Mouse (Mus musculus): Measurements from ENCODE around the gene Hivep2. TPM values are rescaled to one million over a fixed set of nuclear protein-coding genes. Genes with fewer than 3 reads are reported as not detected.

Hivep2 gene
- polyA plus RNA-seq, 1 experiment from 2014 or later = 7.9 TPM

DNA sequence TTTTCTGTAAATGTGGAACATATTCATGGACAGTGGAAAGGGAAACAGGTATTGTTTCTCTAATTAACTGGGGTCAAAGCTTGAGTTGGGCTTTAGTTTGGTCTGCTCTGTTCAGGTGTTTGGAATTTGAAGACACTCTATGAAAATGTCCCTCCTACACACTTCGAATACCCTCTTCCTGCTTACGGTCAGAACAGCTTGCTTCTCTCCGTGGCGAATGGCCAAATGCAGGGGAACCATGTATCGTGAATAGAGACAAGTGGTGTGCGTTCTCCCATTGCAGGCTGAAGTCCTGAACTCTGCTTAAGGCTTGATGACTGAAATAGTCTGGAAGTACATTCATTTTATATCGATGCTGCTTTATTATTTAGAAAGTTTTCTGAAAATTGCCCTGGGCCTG is 63.1 kb downstream of the Hivep2 start:
- Histone ChIP-seq H3K4me3 (no peak overlapping the region), H3K4me2 (no peak overlapping the region), H3K9me3 (no peaks in the 10 kb centered on the region), H3K9ac (no peak overlapping the region), H3K27me3 (no peaks in the 10 kb centered on the region), H3K36me3 (no peaks in the 10 kb centered on the region), H3K27ac (no peak overlapping the region), H3K4me1 (no peaks in the 10 kb centered on the region)
- no peak for ATAC-seq (ENCODE audit: insufficient number of reproducible peaks, low FRiP score, low TSS enrichment, low read depth)
- WGBS = 90% methylated on average over 7 of the region's 7 CpGs

DNA sequence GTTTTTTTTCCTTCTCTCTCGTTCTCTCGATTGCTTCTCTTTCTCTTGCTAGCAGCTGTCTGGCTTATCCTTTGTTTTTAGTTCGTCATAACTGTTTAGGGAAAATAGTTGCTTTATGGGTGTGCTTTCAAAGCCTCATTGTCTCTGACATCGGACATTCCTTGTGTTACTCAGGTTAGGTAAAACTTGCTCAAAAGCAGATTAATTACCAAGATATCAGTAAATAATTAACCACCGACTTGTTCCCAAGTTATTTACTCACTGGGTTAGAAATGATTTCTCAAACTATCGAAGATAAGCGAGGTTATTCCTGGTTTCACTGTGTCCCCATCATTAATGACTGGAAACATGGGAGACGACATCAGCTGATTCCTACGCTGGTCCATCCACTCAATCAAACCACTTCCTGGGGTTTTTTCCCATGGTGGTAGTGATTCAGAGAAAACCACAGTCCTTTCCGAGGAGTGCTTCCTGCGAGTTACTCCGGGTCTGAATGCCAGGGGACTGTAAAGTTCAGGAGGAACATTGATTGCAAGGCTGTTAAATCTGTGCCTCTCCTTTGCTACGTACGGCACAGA is 64.7 kb downstream of the Hivep2 start:
- no peak overlapping the region for H3K27ac ChIP-seq

DNA sequence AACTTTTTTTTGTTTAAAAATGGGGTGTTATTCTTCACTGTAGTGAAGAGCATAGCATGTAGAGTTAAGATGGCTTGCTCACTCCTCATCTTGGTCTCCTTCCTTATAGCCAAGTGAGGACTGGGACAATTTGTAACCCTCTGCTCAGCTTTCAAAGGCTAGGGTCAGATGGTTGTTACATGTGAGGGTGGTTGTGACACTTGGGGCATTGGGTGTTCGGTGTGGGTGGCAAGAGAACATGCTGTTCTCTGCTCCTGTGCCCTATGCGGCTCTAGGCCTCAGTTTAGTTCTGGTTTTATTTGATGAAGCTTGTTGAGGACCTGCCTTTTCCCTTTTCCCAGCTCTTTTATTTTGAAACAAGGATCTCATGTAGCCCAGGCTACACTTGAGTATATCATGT is 66.7 kb downstream of the Hivep2 start:
- no peak overlapping the region for H3K4me3 ChIP-seq
- no peak overlapping the region for H3K9ac ChIP-seq
- no peak overlapping the region for H3K27ac ChIP-seq
- no peaks in the 10 kb centered on the region for H3K9me3 ChIP-seq
- no peaks in the 10 kb centered on the region for H3K36me3 ChIP-seq
- H3K4me2 ChIP-seq = no peak overlapping the region
- no peaks in the 10 kb centered on the region for H3K4me1 ChIP-seq
- H3K27me3 ChIP-seq = no peaks in the 10 kb centered on the region
- WGBS = 93% methylated on average over 2 of the region's 2 CpGs
- ATAC-seq (ENCODE audit: insufficient number of reproducible peaks, low FRiP score, low TSS enrichment, low read depth) = no peak

More for the DNA sequence above, 64.7 kb downstream of the Hivep2 start:
- Histone ChIP-seq H3K9me3 (no peaks in the 10 kb centered on the region), H3K4me1 (no peaks in the 10 kb centered on the region), H3K36me3 (no peaks in the 10 kb centered on the region), H3K4me2 (no peak overlapping the region), H3K9ac (no peak overlapping the region), H3K27me3 (no peaks in the 10 kb centered on the region), H3K4me3 (no peak overlapping the region)
- ATAC-seq (ENCODE audit: insufficient number of reproducible peaks, low FRiP score, low TSS enrichment, low read depth) = no peak
- 88% methylated on average over 14 of the region's 14 CpGs for WGBS

DNA sequence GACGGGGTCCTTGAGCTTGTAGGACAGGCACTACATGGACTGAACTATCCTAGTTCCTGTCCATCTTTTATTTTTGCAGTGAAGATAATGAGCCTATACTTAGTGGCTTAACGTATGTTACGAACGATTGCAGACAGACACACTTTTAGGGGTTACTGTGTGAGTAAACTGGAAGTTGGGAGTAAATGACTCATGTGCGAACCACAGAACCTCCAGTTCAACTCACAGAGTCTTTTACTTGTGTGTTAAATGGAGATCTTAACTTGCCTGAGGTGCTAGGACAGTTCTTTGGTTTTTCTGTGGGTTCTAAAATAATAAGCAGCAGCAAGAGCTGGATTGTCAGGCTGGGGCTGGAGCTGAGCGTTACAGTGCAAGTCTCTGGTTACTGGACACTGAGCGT is 68.2 kb downstream of the Hivep2 start:
- no peak overlapping the region for H3K4me2 ChIP-seq
- WGBS = 85% methylated on average over 7 of the region's 7 CpGs
- H3K9ac ChIP-seq = no peak overlapping the region
- no peaks in the 10 kb centered on the region for H3K4me1 ChIP-seq
- no peaks in the 10 kb centered on the region for H3K27me3 ChIP-seq
- H3K27ac ChIP-seq = no peak overlapping the region
- no peak overlapping the region for H3K4me3 ChIP-seq
- H3K9me3 ChIP-seq = no peaks in the 10 kb centered on the region
- no peak for ATAC-seq (ENCODE audit: insufficient number of reproducible peaks, low FRiP score, low TSS enrichment, low read depth)
- H3K36me3 ChIP-seq = no peaks in the 10 kb centered on the region

DNA sequence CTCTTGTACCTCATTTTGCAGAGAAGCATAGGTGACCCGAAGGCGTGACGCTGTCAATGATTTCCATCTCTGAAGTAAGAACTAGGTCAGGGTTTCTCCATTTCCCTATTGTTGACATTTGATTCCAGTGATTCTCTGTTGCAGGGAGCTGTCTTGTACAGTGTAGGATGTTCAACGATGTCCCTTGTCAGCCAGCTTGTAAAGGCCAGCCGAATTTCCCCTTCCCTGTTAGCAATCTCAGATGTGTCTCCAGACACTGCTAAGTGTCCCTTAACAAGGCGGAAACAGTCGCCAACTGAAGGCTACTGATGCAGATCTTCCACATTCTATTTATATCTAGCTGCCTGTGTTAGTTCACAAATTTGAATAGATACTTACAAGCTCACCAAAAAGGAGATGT is 68.9 kb downstream of the Hivep2 start:
- Histone ChIP-seq H3K27ac (no peak overlapping the region), H3K27me3 (no peaks in the 10 kb centered on the region), H3K9me3 (no peaks in the 10 kb centered on the region), H3K4me3 (no peak overlapping the region), H3K4me2 (no peak overlapping the region), H3K4me1 (no peaks in the 10 kb centered on the region), H3K36me3 (no peaks in the 10 kb centered on the region), H3K9ac (no peak overlapping the region)
- WGBS = 77% methylated on average over 7 of the region's 7 CpGs
- no peak for ATAC-seq (ENCODE audit: insufficient number of reproducible peaks, low FRiP score, low TSS enrichment, low read depth)

DNA sequence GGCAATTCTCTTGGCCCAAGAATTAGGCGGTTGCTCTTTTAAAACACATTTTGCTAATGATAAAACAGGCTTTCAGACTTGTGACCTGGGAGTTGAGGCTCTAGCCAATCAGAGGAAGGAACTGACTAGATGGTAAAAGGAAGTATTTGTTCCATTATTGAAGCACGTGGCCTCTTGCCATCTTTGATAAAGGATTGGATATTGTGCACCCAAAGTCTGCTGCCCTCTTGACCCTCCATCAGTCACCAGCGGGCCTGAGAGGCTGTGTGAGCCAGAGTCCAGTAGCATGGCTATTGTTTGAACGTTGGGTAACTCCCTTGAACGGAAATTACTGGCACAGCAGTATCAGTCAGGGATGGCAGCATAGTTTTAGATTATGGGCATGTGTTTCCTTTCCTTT is 69.7 kb downstream of the Hivep2 start:
- Histone ChIP-seq H3K27ac (no peak overlapping the region), H3K4me3 (no peak overlapping the region), H3K9me3 (no peaks in the 10 kb centered on the region), H3K4me2 (no peak overlapping the region), H3K27me3 (no peaks in the 10 kb centered on the region), H3K36me3 (no peaks in the 10 kb centered on the region), H3K4me1 (no peaks in the 10 kb centered on the region), H3K9ac (no peak overlapping the region)
- ATAC-seq (ENCODE audit: insufficient number of reproducible peaks, low FRiP score, low TSS enrichment, low read depth) = no peak
- 74% methylated on average over 5 of the region's 5 CpGs for WGBS

DNA sequence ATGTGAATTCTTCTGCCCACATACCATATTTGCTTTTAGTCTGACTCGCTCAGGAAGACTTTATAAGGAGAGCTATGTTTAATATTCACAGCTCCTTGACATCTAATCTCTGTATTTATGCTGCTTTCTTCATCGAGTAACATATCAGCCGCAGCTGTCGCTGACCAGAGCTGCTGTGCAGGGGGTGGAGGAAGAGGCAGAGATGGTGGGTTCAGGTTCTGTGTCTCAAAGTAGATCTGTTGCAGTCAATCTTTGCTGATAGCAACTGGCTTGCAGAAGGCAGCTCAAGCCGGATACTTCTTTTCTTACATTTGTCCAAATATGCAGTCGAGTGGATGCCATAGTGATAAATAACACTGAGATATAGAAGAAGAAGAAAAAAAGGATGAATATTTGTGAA is 70.6 kb downstream of the Hivep2 start:
- H3K27me3 ChIP-seq = no peaks in the 10 kb centered on the region
- H3K4me2 ChIP-seq = no peak overlapping the region
- WGBS = 91% methylated on average over 6 of the region's 6 CpGs
- ATAC-seq (ENCODE audit: insufficient number of reproducible peaks, low FRiP score, low TSS enrichment, low read depth) = no peak
- no peak overlapping the region for H3K4me3 ChIP-seq
- H3K27ac ChIP-seq = no peak overlapping the region
- H3K36me3 ChIP-seq = no peaks in the 10 kb centered on the region
- no peak overlapping the region for H3K9ac ChIP-seq
- H3K9me3 ChIP-seq = no peaks in the 10 kb centered on the region
- 0 out of 2 replicates have a peak, but pooled peaks cover 3% of the 10 kb centered on the region for H3K4me1 ChIP-seq

DNA sequence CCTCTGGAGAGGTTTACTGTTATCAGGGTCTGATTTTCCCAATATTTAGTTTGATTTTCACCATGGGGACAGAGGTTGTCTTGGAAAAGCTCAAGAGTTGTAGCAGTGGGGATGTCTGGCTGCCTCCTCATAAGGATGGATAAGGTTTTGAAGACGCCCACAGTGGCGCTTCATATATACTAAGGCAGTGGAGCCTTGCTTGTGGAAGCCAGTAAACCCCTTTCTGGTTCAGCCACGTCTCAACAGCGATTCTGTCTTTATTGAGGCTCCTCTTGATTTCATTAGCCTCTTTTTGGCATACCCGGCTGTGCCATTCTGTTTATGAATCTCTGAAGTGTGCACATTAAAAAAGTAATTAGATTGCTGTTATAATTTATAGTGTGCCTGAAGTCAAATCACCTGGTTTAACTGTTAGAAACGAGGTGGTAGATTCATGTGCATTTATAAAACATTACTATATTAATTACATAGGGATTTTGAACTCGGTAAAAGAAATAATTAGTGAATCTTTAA is 72.2 kb downstream of the Hivep2 start:
- Histone ChIP-seq H3K36me3 (no peaks in the 10 kb centered on the region), H3K9ac (no peak overlapping the region), H3K27ac (no peak overlapping the region), H3K4me2 (no peak overlapping the region), H3K27me3 (no peaks in the 10 kb centered on the region), H3K4me3 (no peak overlapping the region), H3K4me1 (0 out of 2 replicates have a peak, but pooled peaks cover 3% of the 10 kb centered on the region), H3K9me3 (no peaks in the 10 kb centered on the region)
- 47% methylated on average over 7 of the region's 7 CpGs for WGBS
- ATAC-seq (ENCODE audit: insufficient number of reproducible peaks, low FRiP score, low TSS enrichment, low read depth) = no peak

DNA sequence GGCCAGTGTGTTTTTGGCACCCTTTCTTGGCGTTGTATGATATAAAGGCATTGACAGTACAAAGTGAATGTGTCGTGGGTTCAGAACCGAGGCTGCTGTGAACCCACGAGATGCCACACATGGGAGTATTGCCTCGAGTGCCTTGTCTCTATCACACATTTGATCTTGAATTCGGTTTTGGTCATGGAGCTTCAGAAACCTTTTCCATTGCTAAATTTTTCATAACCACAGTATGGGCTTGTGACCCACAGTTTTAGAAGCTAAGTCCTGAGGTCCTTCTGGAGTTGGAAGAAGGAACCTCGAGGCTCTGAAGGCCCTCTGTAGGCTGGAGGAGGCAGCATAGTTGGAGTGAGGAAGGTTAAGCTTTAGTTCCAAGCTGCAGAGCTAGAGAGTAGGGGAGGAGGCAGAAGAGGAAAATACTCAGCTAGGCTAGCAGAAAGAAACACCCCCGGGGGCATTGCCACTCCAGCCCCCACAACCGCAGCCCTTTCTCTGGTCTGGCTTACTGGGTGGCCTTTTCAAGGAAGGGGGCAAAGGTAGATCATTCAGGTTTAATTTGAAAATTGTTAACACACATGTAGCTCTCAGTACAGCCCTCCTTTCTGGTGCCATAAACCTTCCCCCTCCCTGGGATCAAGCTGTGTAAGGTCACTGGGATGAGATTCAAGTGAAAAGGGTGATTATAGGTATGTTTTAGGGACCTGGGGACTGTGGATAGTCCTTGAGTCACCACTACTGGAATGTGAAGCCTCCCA is 75.0 kb downstream of the Hivep2 start:
- Histone ChIP-seq H3K27ac (no peak overlapping the region; the same call in 1 of the 2 replicates), H3K27me3 (no peaks in the 10 kb centered on the region), H3K9me3 (no peaks in the 10 kb centered on the region), H3K4me3 (no peak overlapping the region), H3K9ac (no peak overlapping the region), H3K4me1 (0 out of 2 replicates have a peak, but pooled peaks cover 3% of the 10 kb centered on the region), H3K4me2 (no peak overlapping the region), H3K36me3 (no peaks in the 10 kb centered on the region)
- ATAC-seq (ENCODE audit: insufficient number of reproducible peaks, low FRiP score, low TSS enrichment, low read depth) = no peak
- 67% methylated on average over 9 of the region's 9 CpGs for WGBS

DNA sequence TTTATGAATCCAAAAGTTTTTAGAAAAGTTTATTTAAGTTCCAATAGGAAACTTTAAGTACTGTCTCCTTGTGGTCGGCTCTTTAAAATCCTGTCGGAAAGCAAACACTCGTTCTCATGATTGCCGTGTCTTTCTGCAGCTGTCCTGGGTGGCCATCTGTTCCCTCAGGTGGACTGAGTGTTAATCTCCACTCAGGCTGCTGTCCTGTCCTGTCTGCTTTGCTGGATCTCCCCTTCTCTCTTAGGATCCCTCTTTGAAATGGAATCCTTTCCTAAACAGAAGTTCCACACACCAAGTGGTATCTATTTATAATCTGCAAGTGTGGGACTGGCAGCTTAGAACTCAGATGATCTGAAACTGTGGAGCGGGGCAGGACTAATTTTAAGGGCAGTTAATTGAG is 75.7 kb downstream of the Hivep2 start:
- Histone ChIP-seq H3K9ac (no peak overlapping the region), H3K27me3 (no peaks in the 10 kb centered on the region), H3K9me3 (no peaks in the 10 kb centered on the region), H3K27ac (no peak overlapping the region), H3K4me3 (no peak overlapping the region), H3K4me1 (0 out of 2 replicates have a peak, but pooled peaks cover 3% of the 10 kb centered on the region), H3K4me2 (no peak overlapping the region), H3K36me3 (no peaks in the 10 kb centered on the region)
- 55% methylated on average over 5 of the region's 5 CpGs for WGBS
- ATAC-seq (ENCODE audit: insufficient number of reproducible peaks, low FRiP score, low TSS enrichment, low read depth) = no peak

DNA sequence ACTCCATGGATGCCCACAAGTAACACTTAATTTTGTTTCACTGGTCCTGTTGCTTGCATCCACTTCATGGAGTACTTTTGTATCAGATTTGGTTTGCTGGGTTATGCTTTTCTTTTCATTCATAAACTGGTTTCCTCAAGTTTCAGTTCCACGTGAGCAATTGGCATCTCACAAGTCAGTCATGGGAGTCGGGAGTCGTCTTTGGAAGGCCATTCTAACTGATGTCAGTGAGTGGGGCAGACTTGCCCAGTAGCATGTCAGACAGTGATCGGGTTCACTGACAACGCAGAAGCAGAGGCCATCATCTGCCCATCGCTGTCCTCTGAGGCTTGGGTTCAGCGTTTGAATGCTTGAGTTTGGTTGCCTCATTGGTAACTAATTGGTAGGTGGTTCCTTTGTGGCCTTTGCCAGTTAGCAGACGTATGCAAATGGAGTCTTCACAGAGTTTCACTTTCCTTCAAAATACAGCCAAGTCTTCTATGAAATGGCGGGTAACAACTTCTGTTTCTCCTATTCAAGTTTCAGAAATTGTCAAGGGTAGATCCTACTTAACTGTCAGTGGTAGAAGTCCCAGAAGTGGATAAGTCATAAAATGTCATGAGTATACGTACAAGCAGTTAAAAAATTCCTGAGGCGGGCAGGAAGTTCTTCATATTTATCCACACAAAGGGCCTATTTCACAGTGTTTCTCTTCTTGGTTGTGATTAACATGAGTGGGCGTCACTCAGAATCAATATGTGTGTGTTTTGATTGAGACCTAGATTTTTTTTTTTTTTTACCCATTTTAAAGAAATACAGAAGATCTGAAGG is 76.9 kb downstream of the Hivep2 start:
- H3K4me1 ChIP-seq = peaks cover 6% of the 10 kb centered on the region; the same call in 1 of the 2 replicates
- no peaks in the 10 kb centered on the region for H3K36me3 ChIP-seq
- H3K4me2 ChIP-seq = no peak overlapping the region
- H3K4me3 ChIP-seq = no peak overlapping the region
- ATAC-seq (ENCODE audit: insufficient number of reproducible peaks, low FRiP score, low TSS enrichment, low read depth) = no peak
- WGBS = 78% methylated on average over 12 of the region's 12 CpGs
- H3K27me3 ChIP-seq = no peaks in the 10 kb centered on the region
- H3K9ac ChIP-seq = no peak overlapping the region
- H3K9me3 ChIP-seq = no peaks in the 10 kb centered on the region
- no peak overlapping the region for H3K27ac ChIP-seq

DNA sequence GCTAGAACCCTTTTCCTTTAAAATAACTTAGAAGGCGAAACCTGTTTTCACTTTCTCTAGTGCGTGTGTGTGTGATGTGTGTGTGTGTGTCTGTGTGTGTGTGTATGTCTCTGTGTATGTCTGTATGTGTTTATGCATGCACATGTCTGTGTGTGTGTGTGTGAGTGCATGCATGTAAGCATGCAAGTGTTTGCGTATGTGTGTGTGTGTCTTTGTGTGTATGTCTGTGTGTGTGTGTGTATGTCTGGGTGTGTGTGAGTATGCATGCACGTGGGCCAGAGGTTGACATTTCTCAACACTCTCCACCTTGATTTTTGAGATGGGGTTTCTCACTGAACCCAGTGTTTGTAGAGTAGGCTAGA is 77.5 kb downstream of the Hivep2 start:
- no peak overlapping the region for H3K4me2 ChIP-seq
- peaks cover 10% of the 10 kb centered on the region for H3K4me1 ChIP-seq
- H3K27me3 ChIP-seq = no peaks in the 10 kb centered on the region
- no peak overlapping the region for H3K4me3 ChIP-seq
- no peaks in the 10 kb centered on the region for H3K36me3 ChIP-seq
- no peak overlapping the region for H3K9ac ChIP-seq
- H3K27ac ChIP-seq = no peak overlapping the region
- H3K9me3 ChIP-seq = no peaks in the 10 kb centered on the region
- ATAC-seq (ENCODE audit: insufficient number of reproducible peaks, low FRiP score, low TSS enrichment, low read depth) = no peak
- 91% methylated on average over 4 of the region's 4 CpGs for WGBS

Measured in limb, embryonic 15.5 days (tissue).